ENCODE assay signal across 8 mouse cellular contexts in the genomic region with DNA sequence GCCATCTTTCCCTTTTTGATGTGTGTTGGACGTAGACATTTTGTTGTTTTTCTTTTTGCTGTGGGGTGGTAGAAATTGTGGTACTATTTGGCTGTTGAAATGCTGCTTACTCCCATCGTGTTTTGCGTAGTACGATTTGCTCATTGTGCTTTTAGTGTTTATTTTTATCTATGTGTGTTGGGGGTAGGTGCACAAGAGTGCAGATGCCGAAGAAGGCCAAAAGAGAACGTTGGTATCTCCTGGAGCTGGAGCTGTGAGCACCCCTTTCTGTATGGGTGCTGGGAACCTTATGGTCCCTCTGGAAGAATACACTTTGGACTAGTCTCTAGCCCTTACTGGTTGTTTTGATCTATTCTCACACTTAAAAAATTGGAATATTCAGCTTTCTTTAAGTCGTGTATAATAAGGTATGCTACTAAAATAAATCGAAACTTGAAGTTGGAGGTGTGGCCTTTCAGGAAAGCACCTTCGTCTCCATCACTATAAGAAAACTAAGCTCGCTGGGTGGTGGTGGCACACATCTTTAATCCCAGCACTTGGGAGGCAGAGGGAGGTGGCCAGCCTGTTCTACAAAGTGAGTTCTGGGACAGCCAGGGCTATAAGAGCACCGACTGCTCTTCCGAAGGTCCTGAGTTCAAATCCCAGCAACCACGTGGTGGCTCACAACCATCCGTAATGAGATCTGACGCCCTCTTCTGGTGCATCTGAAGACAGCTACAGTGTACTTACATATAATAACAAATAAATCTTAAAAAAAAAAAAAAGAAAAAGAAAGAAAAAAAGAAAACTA. TPM values are rescaled to one million over a fixed set of nuclear protein-coding genes. Genes with fewer than 3 reads are reported as not detected.
DNase-seq lines count a peak whose midpoint lies in the region; ATAC-seq and TF ChIP-seq lines count a peak whose summit lies in the region.

No protein-coding gene starts in this region.

- H3K9me3 ChIP-seq in heart, embryonic 15.5 days (replicated peaks): no peaks in the 10 kb centered on the region
- H3K9me3 ChIP-seq in hindbrain, embryonic 13.5 days: no peaks in the 10 kb centered on the region
- H3K9me3 ChIP-seq in midbrain, embryonic 12.5 days: no peaks in the 10 kb centered on the region

- DNase-seq in heart, postnatal 25 days (ENCODE audit: low spot score): no peak
- no peak for DNase-seq in embryo, embryonic 10 days (ENCODE audit: low spot score)

- peak overlapping the region; percentile 82 for H3K4me2 ChIP-seq in heart, embryonic 15.5 days
- peak overlapping the region; percentile 68 for H3K4me2 ChIP-seq in hindbrain, embryonic 13.5 days
- H3K4me2 ChIP-seq in midbrain, embryonic 12.5 days (replicated peaks): peak overlapping the region; percentile 58

- H3K9ac ChIP-seq in heart, embryonic 15.5 days: peak overlapping the region; percentile 77
- peak overlapping the region; percentile 65 for H3K9ac ChIP-seq in hindbrain, embryonic 13.5 days
- H3K9ac ChIP-seq in midbrain, embryonic 12.5 days (replicated peaks): 0 out of 2 replicates have a peak overlapping the region, but pooled peaks have one; percentile 4

- peak overlapping the region; percentile 93 for H3K4me3 ChIP-seq in heart, embryonic 15.5 days
- H3K4me3 ChIP-seq in bone marrow, adult 2 months (replicated peaks; ENCODE audit: control insufficient read depth, low read depth, low read length): peak overlapping the region; percentile 40
- peak overlapping the region; percentile 81 for H3K4me3 ChIP-seq in hindbrain, embryonic 13.5 days
- peak overlapping the region; percentile 84 for H3K4me3 ChIP-seq in midbrain, embryonic 12.5 days

- H3K4me1 ChIP-seq in heart, embryonic 15.5 days (replicated peaks): peaks cover 15% of the 10 kb centered on the region
- H3K4me1 ChIP-seq in bone marrow, adult 2 months (ENCODE audit: control insufficient read depth, insufficient read depth, low read length): peaks cover 7% of the 10 kb centered on the region; the same call in 1 of the 2 replicates
- H3K4me1 ChIP-seq in hindbrain, embryonic 13.5 days (replicated peaks): peaks cover 9% of the 10 kb centered on the region
- H3K4me1 ChIP-seq in midbrain, embryonic 12.5 days: peaks cover 7% of the 10 kb centered on the region

- intact Hi-C loops in heart, postnatal 25 days (cut with DNase I): no loop called here

- TF ChIP-seq CTCF in bone marrow, adult 2 months (IDR thresholded peaks at IDR 0.05; ENCODE audit: control insufficient read depth, insufficient read depth, low read length): no peak

- ATAC-seq in heart, embryonic 15.5 days (replicated peaks; ENCODE audit: insufficient number of reproducible peaks, insufficient read depth, low FRiP score, low read depth): no peak
- no peak for ATAC-seq in hindbrain, embryonic 13.5 days (ENCODE audit: low FRiP score)
- ATAC-seq in midbrain, embryonic 12.5 days (ENCODE audit: low FRiP score, low read depth): no peak
- no peak for ATAC-seq in inflammation-experienced regulatory T-cells, adult 6 months
- ATAC-seq in megakaryocyte-erythroid progenitor cell, adult 5-6 weeks (replicated peaks; ENCODE audit: low FRiP score, low TSS enrichment, poor library complexity, severe bottlenecking): no peak

- peak overlapping the region; percentile 97 for H3K27ac ChIP-seq in heart, embryonic 15.5 days
- H3K27ac ChIP-seq in bone marrow, adult 2 months (ENCODE audit: control insufficient read depth, insufficient read depth, low read depth, low read length, poor library complexity): peak overlapping the region; percentile 54; the same call in 1 of the 2 replicates
- peak overlapping the region; percentile 97 for H3K27ac ChIP-seq in hindbrain, embryonic 13.5 days
- peak overlapping the region; percentile 92 for H3K27ac ChIP-seq in midbrain, embryonic 12.5 days (replicated peaks)

- WGBS in heart, embryonic 15.5 days: 71% methylated on average over 15 of the region's 15 CpGs
- 58% methylated on average over 15 of the region's 15 CpGs for WGBS in bone marrow, adult 2 months
- 84% methylated on average over 15 of the region's 15 CpGs for WGBS in hindbrain, embryonic 13.5 days
- WGBS in midbrain, embryonic 12.5 days: 84% methylated on average over 15 of the region's 15 CpGs

- TF ChIP-seq POLR2A in bone marrow, adult 2 months (IDR thresholded peaks at IDR 0.05; ENCODE audit: borderline replicate concordance, control insufficient read depth, low read depth, low read length): no peak

- H3K36me3 ChIP-seq in heart, embryonic 15.5 days: no peaks in the 10 kb centered on the region
- peaks cover under 1% of the 10 kb centered on the region for H3K36me3 ChIP-seq in hindbrain, embryonic 13.5 days
- no peaks in the 10 kb centered on the region for H3K36me3 ChIP-seq in midbrain, embryonic 12.5 days

- no peaks in the 10 kb centered on the region for H3K27me3 ChIP-seq in heart, embryonic 15.5 days
- no peaks in the 10 kb centered on the region for H3K27me3 ChIP-seq in hindbrain, embryonic 13.5 days
- H3K27me3 ChIP-seq in midbrain, embryonic 12.5 days: no peaks in the 10 kb centered on the region

RNA-seq across cellular contexts. Expression of a gene that starts 1.2 kb away (rescaled TPM):
- polyA plus RNA-seq in heart, embryonic 15.5 days (2015; fragmentation: Nextera tagmentation; extraction: Ambion mirVana): 18.8 and 22.0 TPM in 2 replicates
- total RNA-seq in heart, postnatal 25 days (2021): 10 to 100 TPM; 16.7 to 18.4 TPM
- 111 and 154 TPM in 2 replicates for polyA plus RNA-seq in bone marrow, adult 2 months (2011; ENCODE audit: insufficient read depth, insufficient read length, low replicate concordance, missing spikeins)
- polyA plus RNA-seq in hindbrain, embryonic 13.5 days (2015; fragmentation: Nextera tagmentation; extraction: Ambion mirVana): 35.5 and 42.2 TPM in 2 replicates
- 33.6 and 36.1 TPM in 2 replicates for polyA plus RNA-seq in midbrain, embryonic 12.5 days (2016; fragmentation: Nextera tagmentation; extraction: Ambion mirVana)
- polyA plus RNA-seq in inflammation-experienced regulatory T-cells, adult 6 months (2017; shearing (Covaris generic)): 10 to 100 TPM; 17.6 to 21.3 (median 18.1) TPM
- 80.7 and 95.7 TPM in 2 replicates for total RNA-seq in megakaryocyte-erythroid progenitor cell, adult 5-6 weeks (2014; fragmentation: Nextera tagmentation)
- total RNA-seq in megakaryocyte-erythroid progenitor cell, adult 5-6 weeks (2017): 57.5 and 88.7 TPM in 2 replicates

RNA-seq across cellular contexts. Expression of a gene that starts 16.1 kb away (rescaled TPM):
- polyA plus RNA-seq in heart, embryonic 15.5 days (2015; fragmentation: Nextera tagmentation; extraction: Ambion mirVana): 679 and 834 TPM in 2 replicates
- total RNA-seq in heart, postnatal 25 days (2021): 100 to 1,000 TPM; 545 TPM
- polyA plus RNA-seq in bone marrow, adult 2 months (2011; ENCODE audit: insufficient read depth, insufficient read length, low replicate concordance, missing spikeins): 1,523 and 1,859 TPM in 2 replicates
- polyA plus RNA-seq in hindbrain, embryonic 13.5 days (2015; fragmentation: Nextera tagmentation; extraction: Ambion mirVana): 905 and 920 TPM in 2 replicates
- 959 and 1,005 TPM in 2 replicates for polyA plus RNA-seq in midbrain, embryonic 12.5 days (2016; fragmentation: Nextera tagmentation; extraction: Ambion mirVana)
- 1,000 to 10,000 TPM; 2,403 to 3,589 (median 3,256) TPM for polyA plus RNA-seq in inflammation-experienced regulatory T-cells, adult 6 months (2017; shearing (Covaris generic))
- total RNA-seq in megakaryocyte-erythroid progenitor cell, adult 5-6 weeks (2014; fragmentation: Nextera tagmentation): 3,355 and 3,656 TPM in 2 replicates
- 5,426 and 6,681 TPM in 2 replicates for total RNA-seq in megakaryocyte-erythroid progenitor cell, adult 5-6 weeks (2017)

RNA-seq across cellular contexts. Expression of a gene that starts 19.4 kb away (rescaled TPM):
- 0.62 and 1.6 TPM in 2 replicates for polyA plus RNA-seq in heart, embryonic 15.5 days (2015; fragmentation: Nextera tagmentation; extraction: Ambion mirVana)
- total RNA-seq in heart, postnatal 25 days (2021): not detected
- polyA plus RNA-seq in bone marrow, adult 2 months (2011; ENCODE audit: insufficient read depth, insufficient read length, low replicate concordance, missing spikeins): not detected in 2 replicates
- not detected in 2 replicates for polyA plus RNA-seq in hindbrain, embryonic 13.5 days (2015; fragmentation: Nextera tagmentation; extraction: Ambion mirVana)
- polyA plus RNA-seq in midbrain, embryonic 12.5 days (2016; fragmentation: Nextera tagmentation; extraction: Ambion mirVana): not detected in 2 replicates
- 100 to 1,000 TPM in 1 of 3 experiments, 10 to 100 TPM in 2; 58.7 to 102 (median 87.0) TPM for polyA plus RNA-seq in inflammation-experienced regulatory T-cells, adult 6 months (2017; shearing (Covaris generic))
- not detected in 2 replicates for total RNA-seq in megakaryocyte-erythroid progenitor cell, adult 5-6 weeks (2014; fragmentation: Nextera tagmentation)
- not detected in 2 replicates for total RNA-seq in megakaryocyte-erythroid progenitor cell, adult 5-6 weeks (2017)

RNA-seq across cellular contexts. Expression of a gene that starts 38.2 kb away (rescaled TPM):
- 0.05 TPM in 1 of 2 replicates, not detected in the other for polyA plus RNA-seq in heart, embryonic 15.5 days (2015; fragmentation: Nextera tagmentation; extraction: Ambion mirVana)
- under 1 TPM; 0.08 to 0.49 TPM for total RNA-seq in heart, postnatal 25 days (2021)
- polyA plus RNA-seq in bone marrow, adult 2 months (2011; ENCODE audit: insufficient read depth, insufficient read length, low replicate concordance, missing spikeins): 7.3 TPM in 1 of 2 replicates, not detected in the other
- polyA plus RNA-seq in hindbrain, embryonic 13.5 days (2015; fragmentation: Nextera tagmentation; extraction: Ambion mirVana): not detected in 2 replicates
- polyA plus RNA-seq in midbrain, embryonic 12.5 days (2016; fragmentation: Nextera tagmentation; extraction: Ambion mirVana): 0.20 and 0.31 TPM in 2 replicates
- under 1 TPM in 1 of 3 experiments, not detected in 2; 0.21 TPM for polyA plus RNA-seq in inflammation-experienced regulatory T-cells, adult 6 months (2017; shearing (Covaris generic))
- total RNA-seq in megakaryocyte-erythroid progenitor cell, adult 5-6 weeks (2014; fragmentation: Nextera tagmentation): not detected in 2 replicates
- not detected in 2 replicates for total RNA-seq in megakaryocyte-erythroid progenitor cell, adult 5-6 weeks (2017)

RNA-seq across cellular contexts. Expression of a gene that starts 41.7 kb away (rescaled TPM):
- polyA plus RNA-seq in heart, embryonic 15.5 days (2015; fragmentation: Nextera tagmentation; extraction: Ambion mirVana): 7.5 and 10.0 TPM in 2 replicates
- 1 to 10 TPM; 3.0 to 5.1 TPM for total RNA-seq in heart, postnatal 25 days (2021)
- 0.97 and 2.7 TPM in 2 replicates for polyA plus RNA-seq in bone marrow, adult 2 months (2011; ENCODE audit: insufficient read depth, insufficient read length, low replicate concordance, missing spikeins)
- 8.9 and 9.5 TPM in 2 replicates for polyA plus RNA-seq in hindbrain, embryonic 13.5 days (2015; fragmentation: Nextera tagmentation; extraction: Ambion mirVana)
- 7.0 and 7.7 TPM in 2 replicates for polyA plus RNA-seq in midbrain, embryonic 12.5 days (2016; fragmentation: Nextera tagmentation; extraction: Ambion mirVana)
- 1 to 10 TPM in 1 of 3 experiments, under 1 TPM in 2; 0.29 to 1.2 (median 0.43) TPM for polyA plus RNA-seq in inflammation-experienced regulatory T-cells, adult 6 months (2017; shearing (Covaris generic))
- 0.17 TPM in 1 of 2 replicates, not detected in the other for total RNA-seq in megakaryocyte-erythroid progenitor cell, adult 5-6 weeks (2014; fragmentation: Nextera tagmentation)
- 1.4 and 2.1 TPM in 2 replicates for total RNA-seq in megakaryocyte-erythroid progenitor cell, adult 5-6 weeks (2017)

Comparison
In these comparisons a context has a peak if more than half of its experiments do, and no peak if none do; other contexts are left out.
1. H3K4me3 ChIP-seq: peak in every context shown above with its lines; median percentile 93 in heart, embryonic 15.5 days; 84 in midbrain, embryonic 12.5 days; 81 in hindbrain, embryonic 13.5 days; 40 in bone marrow, adult 2 months.
2. H3K9ac ChIP-seq: peak in every context shown above with its lines; median percentile 77 in heart, embryonic 15.5 days; 65 in hindbrain, embryonic 13.5 days; 4 in midbrain, embryonic 12.5 days.
3. RNA of a gene that starts 19.4 kb away (polyA plus RNA-seq): 58.7 to 102 TPM in inflammation-experienced regulatory T-cells, adult 6 months; 0.62 to 1.6 TPM in heart, embryonic 15.5 days, not detected in midbrain, embryonic 12.5 days, not detected in bone marrow, adult 2 months and not detected in hindbrain, embryonic 13.5 days; every median in the first group is over 10 times any median in the second.
4. Peak in every context shown above with its lines, with median percentiles within 50 percentile points of each other: H3K27ac ChIP-seq and H3K4me2 ChIP-seq.